In the genomic region with DNA sequence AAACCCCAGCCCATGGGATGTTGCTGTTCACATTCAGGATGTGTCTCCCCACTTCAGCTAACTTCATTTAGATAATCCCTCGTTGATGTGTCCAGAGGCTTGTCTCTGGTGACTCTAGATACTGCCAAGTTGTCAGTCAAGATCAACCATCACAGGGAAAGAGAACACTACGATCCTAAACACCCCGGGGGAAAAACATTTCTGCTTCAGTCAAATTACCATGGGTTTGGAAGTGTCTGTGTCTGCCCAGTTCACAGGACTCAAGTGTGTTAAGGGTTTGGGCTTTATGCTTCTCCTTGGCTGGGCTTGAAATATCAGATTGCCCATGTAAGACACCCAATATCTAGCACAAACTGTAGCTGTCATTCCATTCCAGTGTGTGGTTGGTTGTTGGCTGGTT, we compare ENCODE assay signal across 17 mouse cellular contexts. TPM values are rescaled to one million over a fixed set of nuclear protein-coding genes. Genes with fewer than 3 reads are reported as not detected.
DNase-seq lines count a peak whose midpoint lies in the region; ATAC-seq and TF ChIP-seq lines count a peak whose summit lies in the region.
"Had no signal": no experiment of that assay in that cellular context is flagged by ENCODE, and none has a peak within 500 bp of the region (broad histone marks: within the 10 kb centered on the region; RNA-seq: fewer than 3 reads in every experiment).

No protein-coding gene starts in this region.

- H3K9ac ChIP-seq in midbrain, embryonic 13.5 days (replicated peaks): no peak overlapping the region
- H3K9ac ChIP-seq: embryonic facial prominence, embryonic 13.5 days; forebrain, embryonic 15.5 days; heart, embryonic 12.5 days; hindbrain, embryonic 15.5 days had no signal

- H3K4me1 ChIP-seq in midbrain, embryonic 10.5 days: peaks cover 5% of the 10 kb centered on the region
- H3K4me1 ChIP-seq in midbrain, embryonic 13.5 days (replicated peaks): peaks cover 10% of the 10 kb centered on the region
- H3K4me1 ChIP-seq: forebrain, embryonic 15.5 days; heart, embryonic 12.5 days; hindbrain, embryonic 15.5 days had no signal

- no peak for DNase-seq in gastrocnemius, adult 2 months
- no peak for DNase-seq in gastrocnemius, postnatal 25 days
- no peak for DNase-seq in midbrain, embryonic 10.5 days (ENCODE audit: low spot score)
- DNase-seq in adipocyte (ENCODE audit: low spot score) (peak; percentile 52), MN1 (ENCODE audit: low spot score) (no peak)
- DNase-seq in fat pad, adult 2 months (ENCODE audit: extremely low read depth, low read depth, low spot score): peak; percentile 58
- DNase-seq: adrenal gland, adult 8-10 months; adrenal gland, postnatal 36 days; cerebellum, adult 18-20 months; cerebellum, adult 9-11 months; cerebellum, postnatal 36 days had no signal

- no peak for TF ChIP-seq CTCF in gastrocnemius, adult 2 months (IDR thresholded peaks at IDR 0.05)

- H3K27me3 ChIP-seq in midbrain, embryonic 10.5 days (ENCODE audit: low read depth, poor library complexity, severe bottlenecking): no peaks in the 10 kb centered on the region
- no peaks in the 10 kb centered on the region for H3K27me3 ChIP-seq in midbrain, embryonic 13.5 days
- H3K27me3 ChIP-seq: embryonic facial prominence, embryonic 13.5 days; forebrain, embryonic 15.5 days; heart, embryonic 12.5 days; hindbrain, embryonic 15.5 days had no signal

- no peak for ATAC-seq in midbrain, embryonic 13.5 days
- ATAC-seq: forebrain, embryonic 15.5 days; inflammation-experienced regulatory T-cells, adult 6 months had no signal

- WGBS in midbrain, embryonic 10.5 days: 76% methylated on average over 3 of the region's 3 CpGs
- 55% methylated on average over 3 of the region's 3 CpGs for WGBS in midbrain, embryonic 13.5 days

- intact Hi-C loops in gastrocnemius, adult 2 months (cut with DNase I): no loop called here

- H3K4me3 ChIP-seq in gastrocnemius, adult 2 months: no peak overlapping the region
- H3K4me3 ChIP-seq in midbrain, embryonic 10.5 days: no peak overlapping the region
- no peak overlapping the region for H3K4me3 ChIP-seq in midbrain, embryonic 13.5 days (replicated peaks)
- H3K4me3 ChIP-seq: embryonic facial prominence, embryonic 13.5 days; forebrain, embryonic 15.5 days; heart, embryonic 12.5 days; hindbrain, embryonic 15.5 days had no signal

- no peak overlapping the region for H3K4me2 ChIP-seq in midbrain, embryonic 13.5 days (replicated peaks)
- H3K4me2 ChIP-seq: embryonic facial prominence, embryonic 13.5 days; forebrain, embryonic 15.5 days; heart, embryonic 12.5 days; hindbrain, embryonic 15.5 days had no signal

- peak overlapping the region; percentile 51 for H3K27ac ChIP-seq in gastrocnemius, adult 2 months
- peak overlapping the region; percentile 53; the same call in 1 of the 2 replicates for H3K27ac ChIP-seq in midbrain, embryonic 10.5 days (replicated peaks)
- no peak overlapping the region for H3K27ac ChIP-seq in midbrain, embryonic 13.5 days
- H3K27ac ChIP-seq: embryonic facial prominence, embryonic 13.5 days; forebrain, embryonic 15.5 days; hindbrain, embryonic 15.5 days had no signal

- H3K36me3 ChIP-seq in midbrain, embryonic 10.5 days: no peaks in the 10 kb centered on the region
- H3K36me3 ChIP-seq in midbrain, embryonic 13.5 days: no peaks in the 10 kb centered on the region
- H3K36me3 ChIP-seq: embryonic facial prominence, embryonic 13.5 days; forebrain, embryonic 15.5 days; heart, embryonic 12.5 days; hindbrain, embryonic 15.5 days had no signal

- H3K9me3 ChIP-seq in midbrain, embryonic 10.5 days (replicated peaks): no peaks in the 10 kb centered on the region
- no peaks in the 10 kb centered on the region for H3K9me3 ChIP-seq in midbrain, embryonic 13.5 days
- H3K9me3 ChIP-seq: embryonic facial prominence, embryonic 13.5 days; forebrain, embryonic 15.5 days; heart, embryonic 12.5 days; hindbrain, embryonic 15.5 days had no signal

RNA-seq across cellular contexts. Expression of gene Ric1, which starts 39.4 kb away (rescaled TPM):
- 10 to 100 TPM; 24.4 to 27.3 TPM for total RNA-seq in gastrocnemius, adult 2 months (2021)
- 10 to 100 TPM; 22.5 to 23.8 TPM for total RNA-seq in gastrocnemius, postnatal 25 days (2021)
- 9.8 and 10.2 TPM in 2 replicates for polyA plus RNA-seq in midbrain, embryonic 10.5 days (2016; fragmentation: Nextera tagmentation; extraction: Ambion mirVana)
- 11.9 and 13.0 TPM in 2 replicates for polyA plus RNA-seq in midbrain, embryonic 13.5 days (2015; fragmentation: Nextera tagmentation; extraction: Ambion mirVana)

Comparison
In these comparisons a context has a peak if more than half of its experiments do, and no peak if none do; other contexts are left out.
1. DNase-seq: peak in adipocyte (single experiment) and fat pad, adult 2 months (single experiment); none in gastrocnemius, adult 2 months (single experiment), gastrocnemius, postnatal 25 days (single experiment), midbrain, embryonic 10.5 days (single experiment) and MN1 (single experiment).